24 mouse cellular contexts compared by ENCODE assay signal in genomic region chr14:118148554-118148953, GRCm38 (mm10).
"Had no signal": no experiment of that assay in that cellular context is flagged by ENCODE, and none has a peak within 500 bp of the region (broad histone marks: within the 10 kb centered on the region; RNA-seq: fewer than 3 reads in every experiment).

No protein-coding gene starts in this region.

- H3K27ac ChIP-seq: kidney, embryonic 15.5 days; left cerebral cortex, adult 2 months; liver, embryonic 15.5 days; lung, embryonic 15.5 days; midbrain, embryonic 10.5 days; neural tube, embryonic 12.5 days; neural tube, embryonic 15.5 days; stomach, postnatal 0 days had no signal

- H3K9me3 ChIP-seq: kidney, embryonic 15.5 days; liver, embryonic 15.5 days; lung, embryonic 15.5 days; megakaryocyte, embryonic 14.5 days; midbrain, embryonic 10.5 days; neural tube, embryonic 12.5 days; neural tube, embryonic 15.5 days had no signal

- H3K4me3 ChIP-seq: kidney, embryonic 15.5 days; left cerebral cortex, adult 2 months; liver, embryonic 15.5 days; lung, embryonic 15.5 days; megakaryocyte, embryonic 14.5 days; midbrain, embryonic 10.5 days; neural tube, embryonic 12.5 days; neural tube, embryonic 15.5 days had no signal

- H3K4me2 ChIP-seq: kidney, embryonic 15.5 days; liver, embryonic 11.5 days; liver, embryonic 15.5 days; lung, embryonic 15.5 days; neural tube, embryonic 12.5 days; neural tube, embryonic 15.5 days had no signal

- H3K4me1 ChIP-seq: kidney, embryonic 15.5 days; liver, embryonic 15.5 days; neural tube, embryonic 12.5 days; neural tube, embryonic 15.5 days had no signal

- H3K27me3 ChIP-seq: kidney, embryonic 15.5 days; liver, embryonic 15.5 days; lung, embryonic 15.5 days; megakaryocyte, embryonic 14.5 days; neural tube, embryonic 12.5 days; neural tube, embryonic 15.5 days had no signal

- H3K9ac ChIP-seq: kidney, embryonic 15.5 days; liver, embryonic 15.5 days; lung, embryonic 15.5 days; neural tube, embryonic 12.5 days; neural tube, embryonic 15.5 days had no signal

- DNase-seq: kidney, adult 8-10 months; kidney, postnatal 10 days; kidney, postnatal 36 days; layer of hippocampus, postnatal 36 days; lung, adult 18-20 months; lung, postnatal 10 days; lung, postnatal 36 days; midbrain, embryonic 14.5 days; right cerebral cortex, adult 18-20 months; right cerebral cortex, postnatal 14 days; right cerebral cortex, postnatal 4 days; thymus, adult 2 months; thymus, postnatal 14 days; thymus, postnatal 4 days had no signal
